Mouse (Mus musculus): ENCODE measurements around the gene BC030499. TPM values are rescaled to one million over a fixed set of nuclear protein-coding genes. Genes with fewer than 3 reads are reported as not detected.
A peak's percentile ranks its signal among the peaks of the same experiment; 100 is the strongest.

Gene BC030499
- polyA plus RNA-seq, 2 experiments = 0.25 TPM; not detected in 1

- TF ChIP-seq EP300 (IDR thresholded peaks at IDR 0.05; ENCODE audit: low read depth) (no peak), CTCF (IDR thresholded peaks at IDR 0.05; ENCODE audit: low read depth) (no peak)
- peak overlapping the region; percentile 12 to 82 for H3K4me3 ChIP-seq (ENCODE audit: insufficient read depth in 1 of 2, low read depth in 2 of 2, low read length in 2 of 2)
- peaks cover 2% of the 10 kb centered on the region; the same call in 1 of the 2 replicates for H3K36me3 ChIP-seq (replicated peaks; ENCODE audit: control insufficient read depth, insufficient read depth, low read depth)
- WGBS (ENCODE audit: insufficient replicate concordance) = 14% methylated on average over 8 of the region's 8 CpGs
- peak; percentile 40; the same call in 1 of the 2 replicates for ATAC-seq (ENCODE audit: insufficient read depth)
- H3K27ac ChIP-seq = peak overlapping the region; percentile 88
- H3K27me3 ChIP-seq (ENCODE audit: control insufficient read depth, insufficient read depth, low read length) = no peaks in the 10 kb centered on the region
- DNase-seq (ENCODE audit: low read depth in 3 of 3, low spot score in 3 of 3) = no peak
- H3K9ac ChIP-seq (replicated peaks) = peak overlapping the region; percentile 49
- H3K4me2 ChIP-seq (ENCODE audit: low read depth) = peak overlapping the region; percentile 97
- no peaks in the 10 kb centered on the region for H3K9me3 ChIP-seq (ENCODE audit: control insufficient read depth, low read length)
- H3K4me1 ChIP-seq (replicated peaks; ENCODE audit: control insufficient read depth in 2 of 2, insufficient read depth in 2 of 2, low read length in 1 of 2) = peaks cover 28 to 38% of the 10 kb centered on the region in 2 experiments
Measured at GRCm38 (mm10) chr11:78344890-78345715, 54.5 kb downstream of the BC030499 start.

- peak overlapping the region; percentile 88 for H3K27ac ChIP-seq
- H3K4me1 ChIP-seq (replicated peaks; ENCODE audit: control insufficient read depth in 2 of 2, insufficient read depth in 2 of 2, low read length in 1 of 2) = peaks cover 28 to 40% of the 10 kb centered on the region in 2 experiments
Measured at GRCm38 (mm10) chr11:78345801-78346200, 55.2 kb downstream of the BC030499 start.

More at GRCm38 (mm10) chr11:78345801-78346200, 55.2 kb downstream of the BC030499 start:
- Histone ChIP-seq H3K4me2 (ENCODE audit: low read depth) (peak overlapping the region; percentile 97), H3K9me3 (ENCODE audit: control insufficient read depth, low read length) (no peaks in the 10 kb centered on the region), H3K36me3 (replicated peaks; ENCODE audit: control insufficient read depth, insufficient read depth, low read depth) (peaks cover 2% of the 10 kb centered on the region; the same call in 1 of the 2 replicates), H3K9ac (replicated peaks) (no peak overlapping the region), H3K4me3 (ENCODE audit: insufficient read depth in 1 of 2, low read depth in 2 of 2, low read length in 2 of 2) (peak overlapping the region in 1 of 2 experiments; percentile 12; a peak in 1 of 4 replicates), H3K27me3 (ENCODE audit: control insufficient read depth, insufficient read depth, low read length) (no peaks in the 10 kb centered on the region)
- DNase-seq (ENCODE audit: low read depth in 3 of 3, low spot score in 3 of 3) (no peak), ATAC-seq (ENCODE audit: insufficient read depth) (no peak)
- 16% methylated on average over 7 of the region's 7 CpGs for WGBS (ENCODE audit: insufficient replicate concordance)
- TF ChIP-seq CTCF (IDR thresholded peaks at IDR 0.05; ENCODE audit: low read depth) = no peak
- TF ChIP-seq EP300 (IDR thresholded peaks at IDR 0.05; ENCODE audit: low read depth) = no peak

Other genes with a start within 250 kb of the BC030499 start
- 9.8 and 10.2 TPM in 2 replicates for gene Eral1, start 210.5 kb upstream of the BC030499 start, polyA plus RNA-seq (2012; rRNA removed)
- 14.9 and 16.6 TPM in 2 replicates for gene Eral1, start 210.5 kb upstream of the BC030499 start, polyA plus RNA-seq (2014; fragmentation: Nextera tagmentation; extraction: Ambion mirVana)
- 2.5 and 3.1 TPM in 2 replicates for gene Fam222b, start 196.2 kb upstream of the BC030499 start, polyA plus RNA-seq (2012; rRNA removed)
- gene Fam222b, start 196.2 kb upstream of the BC030499 start, polyA plus RNA-seq (2014; fragmentation: Nextera tagmentation; extraction: Ambion mirVana) = 3.8 and 4.1 TPM in 2 replicates
- gene Traf4, start 125.3 kb upstream of the BC030499 start, polyA plus RNA-seq (2012; rRNA removed) = 35.1 and 39.9 TPM in 2 replicates
- gene Traf4, start 125.3 kb upstream of the BC030499 start, polyA plus RNA-seq (2014; fragmentation: Nextera tagmentation; extraction: Ambion mirVana) = 17.1 and 18.0 TPM in 2 replicates
- gene Nek8, start 114.2 kb upstream of the BC030499 start, polyA plus RNA-seq (2012; rRNA removed) = 9.8 and 10.6 TPM in 2 replicates
- 7.4 and 7.8 TPM in 2 replicates for gene Nek8, start 114.2 kb upstream of the BC030499 start, polyA plus RNA-seq (2014; fragmentation: Nextera tagmentation; extraction: Ambion mirVana)
- 47.4 and 69.6 TPM in 2 replicates for gene Tlcd1, start 114.1 kb upstream of the BC030499 start, polyA plus RNA-seq (2012; rRNA removed)
- gene Tlcd1, start 114.1 kb upstream of the BC030499 start, polyA plus RNA-seq (2014; fragmentation: Nextera tagmentation; extraction: Ambion mirVana) = 44.9 and 50.5 TPM in 2 replicates
- 628 and 1,347 TPM in 2 replicates for gene Rpl23a, start 107.3 kb upstream of the BC030499 start, polyA plus RNA-seq (2012; rRNA removed)
- 1,087 and 1,100 TPM in 2 replicates for gene Rpl23a, start 107.3 kb upstream of the BC030499 start, polyA plus RNA-seq (2014; fragmentation: Nextera tagmentation; extraction: Ambion mirVana)
- gene Rab34, start 102.4 kb upstream of the BC030499 start, polyA plus RNA-seq (2012; rRNA removed) = 7.1 and 7.7 TPM in 2 replicates
- 11.3 and 12.4 TPM in 2 replicates for gene Rab34, start 102.4 kb upstream of the BC030499 start, polyA plus RNA-seq (2014; fragmentation: Nextera tagmentation; extraction: Ambion mirVana)
- 0.08 and 0.16 TPM in 2 replicates for gene Proca1, start 97.4 kb upstream of the BC030499 start, polyA plus RNA-seq (2012; rRNA removed)
- gene Proca1, start 97.4 kb upstream of the BC030499 start, polyA plus RNA-seq (2014; fragmentation: Nextera tagmentation; extraction: Ambion mirVana) = 0.23 TPM in 1 of 2 replicates, not detected in the other
- 31.6 and 34.3 TPM in 2 replicates for gene Sdf2, start 45.1 kb upstream of the BC030499 start, polyA plus RNA-seq (2012; rRNA removed)
- 30.7 and 30.8 TPM in 2 replicates for gene Sdf2, start 45.1 kb upstream of the BC030499 start, polyA plus RNA-seq (2014; fragmentation: Nextera tagmentation; extraction: Ambion mirVana)
- 7.4 and 8.4 TPM in 2 replicates for gene Supt6, start 44.9 kb upstream of the BC030499 start, polyA plus RNA-seq (2012; rRNA removed)
- 7.4 and 7.8 TPM in 2 replicates for gene Supt6, start 44.9 kb upstream of the BC030499 start, polyA plus RNA-seq (2014; fragmentation: Nextera tagmentation; extraction: Ambion mirVana)
- gene 2610507B11Rik, start 29.1 kb upstream of the BC030499 start, polyA plus RNA-seq (2012; rRNA removed) = 17.3 and 20.5 TPM in 2 replicates
- gene 2610507B11Rik, start 29.1 kb upstream of the BC030499 start, polyA plus RNA-seq (2014; fragmentation: Nextera tagmentation; extraction: Ambion mirVana) = 26.5 and 32.8 TPM in 2 replicates
- gene Spag5, start 10.7 kb downstream of the BC030499 start, polyA plus RNA-seq (2012; rRNA removed) = 27.8 and 39.7 TPM in 2 replicates
- 27.6 and 31.5 TPM in 2 replicates for gene Spag5, start 10.7 kb downstream of the BC030499 start, polyA plus RNA-seq (2014; fragmentation: Nextera tagmentation; extraction: Ambion mirVana)
- 4.2 TPM in 2 replicates for gene Aldoc, start 32.1 kb downstream of the BC030499 start, polyA plus RNA-seq (2012; rRNA removed)
- 6.0 and 6.6 TPM in 2 replicates for gene Aldoc, start 32.1 kb downstream of the BC030499 start, polyA plus RNA-seq (2014; fragmentation: Nextera tagmentation; extraction: Ambion mirVana)
- 19.6 and 22.0 TPM in 2 replicates for gene Pigs, start 37.6 kb downstream of the BC030499 start, polyA plus RNA-seq (2012; rRNA removed)
- gene Pigs, start 37.6 kb downstream of the BC030499 start, polyA plus RNA-seq (2014; fragmentation: Nextera tagmentation; extraction: Ambion mirVana) = 23.5 and 26.1 TPM in 2 replicates
- 33.5 and 40.3 TPM in 2 replicates for gene Unc119, start 52.6 kb downstream of the BC030499 start, polyA plus RNA-seq (2012; rRNA removed)
- gene Unc119, start 52.6 kb downstream of the BC030499 start, polyA plus RNA-seq (2014; fragmentation: Nextera tagmentation; extraction: Ambion mirVana) = 20.9 and 25.2 TPM in 2 replicates
- not detected in 2 replicates for gene Foxn1, start 95.7 kb downstream of the BC030499 start, polyA plus RNA-seq (2012; rRNA removed)
- not detected in 2 replicates for gene Foxn1, start 95.7 kb downstream of the BC030499 start, polyA plus RNA-seq (2014; fragmentation: Nextera tagmentation; extraction: Ambion mirVana)
- 0.02 TPM in 2 replicates for gene Slc13a2, start 131.4 kb downstream of the BC030499 start, polyA plus RNA-seq (2012; rRNA removed)
- gene Slc13a2, start 131.4 kb downstream of the BC030499 start, polyA plus RNA-seq (2014; fragmentation: Nextera tagmentation; extraction: Ambion mirVana) = not detected in 2 replicates
- gene Slc46a1, start 174.9 kb downstream of the BC030499 start, polyA plus RNA-seq (2012; rRNA removed) = 3.7 and 4.9 TPM in 2 replicates
- 5.0 and 5.8 TPM in 2 replicates for gene Slc46a1, start 174.9 kb downstream of the BC030499 start, polyA plus RNA-seq (2014; fragmentation: Nextera tagmentation; extraction: Ambion mirVana)
- 0.09 and 0.22 TPM in 2 replicates for gene Sarm1, start 206.9 kb downstream of the BC030499 start, polyA plus RNA-seq (2012; rRNA removed)
- gene Sarm1, start 206.9 kb downstream of the BC030499 start, polyA plus RNA-seq (2014; fragmentation: Nextera tagmentation; extraction: Ambion mirVana) = 0.14 and 0.15 TPM in 2 replicates
- gene Vtn, start 208.2 kb downstream of the BC030499 start, polyA plus RNA-seq (2012; rRNA removed) = 350 and 403 TPM in 2 replicates
- 353 and 424 TPM in 2 replicates for gene Vtn, start 208.2 kb downstream of the BC030499 start, polyA plus RNA-seq (2014; fragmentation: Nextera tagmentation; extraction: Ambion mirVana)
- gene Sebox, start 212.6 kb downstream of the BC030499 start, polyA plus RNA-seq (2012; rRNA removed) = 0.18 and 0.28 TPM in 2 replicates
- 0.35 and 0.39 TPM in 2 replicates for gene Sebox, start 212.6 kb downstream of the BC030499 start, polyA plus RNA-seq (2014; fragmentation: Nextera tagmentation; extraction: Ambion mirVana)
- 10.6 and 14.5 TPM in 2 replicates for gene Tmem199, start 221.3 kb downstream of the BC030499 start, polyA plus RNA-seq (2012; rRNA removed)
- 20.6 and 22.1 TPM in 2 replicates for gene Tmem199, start 221.3 kb downstream of the BC030499 start, polyA plus RNA-seq (2014; fragmentation: Nextera tagmentation; extraction: Ambion mirVana)
- gene Poldip2, start 221.4 kb downstream of the BC030499 start, polyA plus RNA-seq (2012; rRNA removed) = 24.1 and 28.2 TPM in 2 replicates
- gene Poldip2, start 221.4 kb downstream of the BC030499 start, polyA plus RNA-seq (2014; fragmentation: Nextera tagmentation; extraction: Ambion mirVana) = 55.6 and 57.2 TPM in 2 replicates
- gene Tnfaip1, start 245.5 kb downstream of the BC030499 start, polyA plus RNA-seq (2012; rRNA removed) = 6.3 and 6.7 TPM in 2 replicates
- gene Tnfaip1, start 245.5 kb downstream of the BC030499 start, polyA plus RNA-seq (2014; fragmentation: Nextera tagmentation; extraction: Ambion mirVana) = 12.6 and 13.2 TPM in 2 replicates
- gene Ift20, start 245.5 kb downstream of the BC030499 start, polyA plus RNA-seq (2012; rRNA removed) = 29.2 and 41.7 TPM in 2 replicates
- 73.9 and 77.8 TPM in 2 replicates for gene Ift20, start 245.5 kb downstream of the BC030499 start, polyA plus RNA-seq (2014; fragmentation: Nextera tagmentation; extraction: Ambion mirVana)